Mouse (Mus musculus) ES-CJ7 (cell line): ENCODE measurements around the gene Lce3b.

Source experiments
- DNase-seq: peaks from one replicate; pipeline ENCODE4 v3.0.0; 2011; ENCODE audit warnings: low read depth, low spot score

Gene Lce3b

GRCm38 (mm10) chr3:92932679-92933078 lies at the start of gene Lce3b:
Lce3b (plus strand) TSS chr3:92932979.
- no peak for DNase-seq

GRCm38 (mm10) chr3:92894063-92894462 lies 38.7 kb upstream of the Lce3b start:
- DNase-seq = no peak

DNA sequence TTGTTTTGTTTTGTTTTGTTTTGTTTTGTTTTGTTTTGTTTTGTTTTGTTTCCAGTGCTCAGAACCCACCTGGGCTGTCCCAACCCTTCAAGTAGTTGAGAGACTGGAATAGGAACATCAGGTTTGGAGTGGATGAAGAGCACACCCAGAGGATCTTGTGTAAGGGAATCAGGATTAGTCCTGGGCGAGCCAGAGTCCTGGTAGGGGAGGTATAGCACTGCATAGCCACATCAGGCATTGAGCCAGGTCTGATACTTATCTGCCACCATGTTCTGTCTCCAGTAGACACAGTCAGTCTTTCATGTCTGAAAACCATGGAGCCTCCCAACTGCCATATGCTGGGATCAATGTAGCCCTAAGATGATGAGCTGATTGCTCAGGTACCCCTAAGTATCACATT lies 38.3 kb upstream of the Lce3b start:
- DNase-seq = no peak

- DNase-seq = peak; percentile 53
Observed at GRCm38 (mm10) chr3:92902992-92903391, 29.8 kb upstream of the Lce3b start.

GRCm38 (mm10) chr3:92903640-92904039 lies 29.1 kb upstream of the Lce3b start:
- DNase-seq = peak; percentile 74

GRCm38 (mm10) chr3:92905182-92905581 lies 27.6 kb upstream of the Lce3b start:
- no peak for DNase-seq

DNA sequence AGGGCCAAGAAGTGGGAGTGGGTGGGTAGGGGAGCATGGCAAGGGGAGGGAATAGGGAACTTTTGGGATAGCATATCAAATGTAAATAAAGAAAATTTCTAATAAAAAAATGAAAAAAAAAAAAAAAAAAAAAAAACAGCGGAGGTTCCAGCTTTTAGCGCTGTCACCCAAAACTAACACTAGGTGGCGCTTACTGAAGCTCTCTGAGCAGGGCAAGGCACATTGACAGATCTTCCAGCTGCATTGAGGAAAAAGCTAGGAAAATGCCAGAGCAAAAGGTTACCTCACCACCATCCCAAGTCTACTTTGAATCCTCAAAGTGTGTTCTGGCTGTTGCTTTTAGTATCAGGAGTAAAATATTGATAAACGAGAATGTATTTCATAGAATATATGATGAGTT lies 25.2 kb upstream of the Lce3b start:
- peak; percentile 42 for DNase-seq

GRCm38 (mm10) chr3:92920364-92920763 lies 12.4 kb upstream of the Lce3b start:
- DNase-seq = peak; percentile 54

DNA sequence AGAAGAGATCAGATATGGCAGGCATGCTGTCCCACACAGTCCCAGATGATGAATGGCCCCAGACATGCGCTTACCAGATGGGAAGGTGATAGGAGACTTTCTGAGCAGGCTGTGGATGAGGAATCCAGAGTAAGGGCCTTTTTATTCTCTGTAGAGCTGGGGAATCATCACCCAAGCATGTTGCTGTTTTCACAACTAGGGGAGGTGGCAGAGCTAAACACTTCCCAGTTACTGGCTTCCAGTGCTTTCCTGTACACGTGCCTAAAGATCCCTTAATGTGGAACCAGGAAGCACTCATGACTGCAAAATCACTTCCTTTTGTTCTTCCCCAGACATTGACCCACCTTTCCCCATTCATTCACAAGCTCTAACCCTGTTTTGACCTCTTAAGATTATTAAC lies 6.6 kb upstream of the Lce3b start, which contains the start of gene Lce3a:
TSS of gene Lce3a (minus strand) at position 101 of the 400 bp plus-strand sequence.
- DNase-seq = no peak

- DNase-seq = no peak
Observed at GRCm38 (mm10) chr3:92944186-92944585, 11.4 kb downstream of the Lce3b start, which contains the start of gene Lce3c. Lce3c (plus strand) TSS chr3:92944486.

- no peak for DNase-seq
Observed at GRCm38 (mm10) chr3:92957090-92957489, 24.3 kb downstream of the Lce3b start, which contains the start of gene Lce3d. Lce3d (plus strand) TSS chr3:92957390.

GRCm38 (mm10) chr3:92966761-92967160 lies 34.0 kb downstream of the Lce3b start, which contains the start of gene Lce3e:
Lce3e (plus strand) TSS chr3:92967061.
- no peak for DNase-seq

- DNase-seq = no peak
Observed at GRCm38 (mm10) chr3:92978484-92978883, 45.7 kb downstream of the Lce3b start.
